Mouse (Mus musculus) small intestine, adult 2 months (tissue): ENCODE results near the gene Grwd1. TPM values are rescaled to one million over a fixed set of nuclear protein-coding genes. Genes with fewer than 3 reads are reported as not detected.

Experiments used
- H3K27ac ChIP-seq: fragments of 200-500 bp; 2 replicates; pipeline ENCODE4 v1.5.1; 2012; ENCODE audit warnings: low read depth, low read length, control low read depth, inconsistent platforms; ENCODE audit not compliant: insufficient read depth
- H3K27me3 ChIP-seq: fragments of 200-500 bp; 2 replicates; pipeline ENCODE4 v1.6.1; 2012; ENCODE audit warnings: mild to moderate bottlenecking, moderate library complexity, low read length, inconsistent platforms; ENCODE audit not compliant: control insufficient read depth, insufficient read depth
- H3K36me3 ChIP-seq: fragments of 200-500 bp; 2 replicates; pipeline ENCODE4 v1.6.1; 2012; ENCODE audit warnings: mild to moderate bottlenecking, low read length, control low read depth, inconsistent platforms; ENCODE audit not compliant: control insufficient read depth, insufficient read depth
- H3K4me1 ChIP-seq: fragments of 200-500 bp; 2 replicates; pipeline ENCODE4 v1.6.1; 2012; ENCODE audit warnings: low read length, inconsistent platforms, mixed read lengths; ENCODE audit not compliant: control insufficient read depth, insufficient read depth, insufficient read length
- H3K4me3 ChIP-seq: fragments of 200-500 bp; 2 replicates; pipeline ENCODE4 v1.5.1; 2012; ENCODE audit warnings: low read depth, mild to moderate bottlenecking, control low read depth, inconsistent platforms, low read length, moderate library complexity
- CTCF ChIP-seq: fragments of 200-500 bp; IDR thresholded peaks from 2 replicates; pipeline ENCODE4 v1.5.1; 2012; ENCODE audit warnings: low read depth, mild to moderate bottlenecking, control low read depth, inconsistent platforms, low read length, moderate library complexity, mixed read lengths; ENCODE audit not compliant: insufficient replicate concordance, insufficient read length; ENCODE audit errors: extremely low read depth
- POLR2A ChIP-seq: fragments of 200-500 bp; IDR thresholded peaks from 2 replicates; pipeline ENCODE4 v1.6.1; 2012; ENCODE audit warnings: low read depth, mild to moderate bottlenecking, control low read depth, inconsistent platforms, low read length, moderate library complexity
- WGBS: fragments of 180-500 bp; shearing (Covaris S2); methylation state at CpG from one replicate; pipeline ENCODE4 v1.1.7; 2018; 5-methylcytosine and 5-hydroxymethylcytosine counted together
- polyA plus RNA-seq: library from polyadenylated mRNA; depleted of rRNA; stranded (reverse); fragments of >200 nt; gene quantifications from 2 replicates; pipeline ENCODE4 v1.2.3, GENCODE M21; 2012; rRNA removed

The Grwd1 gene
- polyA plus RNA-seq, 1 experiment: 10.1 TPM

DNA sequence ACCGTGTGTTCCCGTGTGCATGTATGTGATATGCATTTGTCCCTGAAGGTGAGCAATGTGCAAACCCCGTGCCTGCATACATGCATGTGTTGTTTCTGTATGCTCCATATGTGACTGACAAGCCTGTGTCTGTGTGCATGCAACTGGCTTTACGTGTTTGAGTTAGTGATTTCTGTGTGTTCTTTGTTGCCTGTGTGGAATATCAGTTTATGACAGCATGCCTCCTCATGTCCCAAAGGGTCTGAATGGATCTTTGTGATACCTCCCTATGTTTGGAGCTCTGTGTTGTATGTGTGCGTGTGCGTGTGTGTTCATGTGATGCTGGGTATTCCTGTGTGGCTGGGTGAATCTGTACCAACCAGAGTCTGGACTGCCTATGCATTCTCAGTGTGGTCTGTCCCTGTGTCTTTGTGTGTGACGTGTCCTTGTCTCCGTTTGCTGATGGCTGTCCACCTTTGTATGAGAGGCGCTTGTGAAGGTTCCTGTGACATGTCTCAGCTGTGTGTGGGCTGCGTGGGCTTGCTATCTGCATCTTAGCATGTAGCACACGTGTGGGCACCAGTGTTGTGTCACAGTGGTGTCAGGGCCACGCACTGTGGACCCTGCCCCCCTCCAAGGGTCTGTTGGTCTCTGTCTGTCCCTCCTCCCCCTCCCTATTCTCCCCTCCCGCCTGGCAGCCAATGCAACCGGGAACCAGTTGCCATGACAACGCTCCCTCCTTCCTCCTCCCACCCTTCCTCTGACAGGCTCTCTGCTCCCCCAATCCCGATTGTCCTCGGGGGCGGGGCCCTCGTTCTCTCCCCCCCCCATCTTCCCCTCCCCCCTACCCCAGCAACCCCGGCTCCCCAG lies 46.0 kb downstream of the Grwd1 start, which contains the start of gene Sult2b1:
Gene Sult2b1, minus strand, starts transcription at position 146 of the 849 bp plus-strand sequence.
- Histone ChIP-seq H3K27ac (no peak within 1 kb of the TSS), H3K4me1 (peaks cover 5% of the 10 kb centered on the region), H3K27me3 (peaks cover 20% of the 10 kb centered on the region), H3K36me3 (no peaks in the 10 kb centered on the region), H3K4me3 (peak within 1 kb of the TSS; percentile 63)
- WGBS: 25% methylated on average over 20 of the region's 20 CpGs
- no peak for TF ChIP-seq CTCF
- no peak for TF ChIP-seq POLR2A

DNA sequence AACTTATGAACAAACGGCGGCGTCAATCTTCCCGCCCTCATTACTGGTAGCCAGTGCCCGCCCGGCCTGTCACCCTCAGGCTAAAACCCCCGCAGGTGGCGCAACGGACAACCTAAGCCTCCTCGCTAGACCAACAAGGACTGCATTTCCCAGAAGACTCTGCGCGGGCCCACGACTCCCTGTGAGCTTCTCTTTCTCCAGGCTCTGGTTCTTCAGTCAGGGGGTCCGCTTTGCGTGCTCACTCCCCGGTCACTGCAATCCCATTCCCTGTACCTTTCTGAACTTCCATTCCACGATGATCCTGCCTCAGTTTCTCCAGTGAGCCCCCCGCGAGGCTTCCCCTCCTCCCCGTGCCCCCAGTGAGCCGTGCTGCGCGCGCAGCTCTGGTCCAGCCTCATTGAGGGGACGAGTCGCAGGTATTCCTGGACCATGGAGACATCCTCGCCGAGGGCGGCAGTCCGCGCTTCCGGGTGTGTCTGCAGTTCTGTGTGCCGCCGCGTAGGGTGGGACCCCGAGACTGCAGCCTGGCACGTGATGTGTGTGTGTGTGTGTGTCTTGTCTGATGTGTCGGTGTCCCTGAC lies 47.1 kb downstream of the Grwd1 start, which contains the start of gene Lmtk3:
Gene Lmtk3, plus strand, starts transcription at position 228 of the 581 bp plus-strand sequence.
- H3K4me1 ChIP-seq: peaks cover 10% of the 10 kb centered on the region
- under 1% methylated on average over 38 of the region's 38 CpGs for WGBS
- TF ChIP-seq POLR2A (no peak), CTCF (0 out of 2 replicates have a peak, but pooled peaks have one; percentile 26)
- H3K27me3 ChIP-seq: peaks cover 20% of the 10 kb centered on the region
- H3K27ac ChIP-seq: no peak within 1 kb of the TSS
- H3K4me3 ChIP-seq: peak within 1 kb of the TSS; percentile 63
- H3K36me3 ChIP-seq: no peaks in the 10 kb centered on the region

- H3K36me3 ChIP-seq: no peaks in the 10 kb centered on the region
- peaks cover 10% of the 10 kb centered on the region for H3K4me1 ChIP-seq
- peaks cover 18% of the 10 kb centered on the region for H3K27me3 ChIP-seq
- no peak overlapping the region for H3K27ac ChIP-seq
- 60% methylated on average over 4 of the region's 4 CpGs for WGBS
- TF ChIP-seq POLR2A: no peak
- no peak for TF ChIP-seq CTCF
- no peak overlapping the region for H3K4me3 ChIP-seq
Measured at GRCm38 (mm10) chr7:45782271-45782670, 48.5 kb downstream of the Grwd1 start.

DNA sequence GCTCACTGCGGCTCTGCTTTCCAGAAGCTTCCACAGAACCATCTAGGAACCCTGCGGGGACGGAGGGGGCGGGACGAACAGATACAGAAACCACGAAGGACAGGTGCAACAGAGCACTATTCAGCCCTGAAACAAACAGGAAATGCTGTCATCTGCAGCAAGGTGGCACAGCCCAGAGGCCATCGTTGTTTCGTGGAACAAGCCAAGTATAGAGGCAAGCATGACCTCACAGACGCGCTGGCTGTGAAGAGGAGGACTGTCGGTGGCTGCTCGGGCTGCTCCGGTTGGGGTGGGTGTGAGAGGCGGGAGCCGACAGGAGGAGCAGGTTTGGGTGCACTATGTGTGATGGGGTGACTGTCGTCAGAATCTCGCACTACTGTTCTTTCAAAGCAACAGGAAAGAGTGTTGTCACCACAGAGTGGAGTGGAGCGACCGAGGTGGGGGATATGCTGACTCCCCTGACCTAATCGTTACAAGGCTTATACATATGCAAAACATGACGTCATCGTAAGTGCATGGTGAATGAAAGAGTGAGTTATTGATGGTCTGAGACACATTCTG lies 51.6 kb downstream of the Grwd1 start:
- peak overlapping the region; percentile 41 for H3K4me3 ChIP-seq
- 7% methylated on average over 22 of the region's 22 CpGs for WGBS
- H3K36me3 ChIP-seq: no peaks in the 10 kb centered on the region
- H3K27ac ChIP-seq: peak overlapping the region; percentile 46; the same call in 1 of the 2 replicates
- TF ChIP-seq POLR2A (no peak), CTCF (no peak)
- peaks cover 10% of the 10 kb centered on the region for H3K4me1 ChIP-seq
- H3K27me3 ChIP-seq: no peaks in the 10 kb centered on the region

DNA sequence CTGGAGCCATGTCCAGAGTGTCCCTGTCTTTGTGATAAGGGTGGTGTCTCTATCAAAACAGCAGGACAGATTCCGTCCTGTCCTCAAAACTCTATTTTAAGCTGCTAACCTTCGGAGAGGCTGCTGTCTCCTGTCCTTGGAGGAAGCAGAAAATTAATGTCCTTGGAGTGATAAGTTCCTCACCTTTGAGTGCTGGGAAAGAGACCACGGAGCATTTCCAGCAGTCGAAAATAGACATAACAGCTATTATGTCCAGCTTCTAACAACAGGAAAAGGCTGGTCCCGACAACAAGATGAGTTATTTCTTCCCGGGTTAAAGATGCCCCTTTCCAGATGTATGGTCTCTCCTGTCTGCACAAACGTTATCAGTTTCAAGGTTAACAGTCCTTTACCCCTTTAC lies 55.5 kb downstream of the Grwd1 start:
- Histone ChIP-seq H3K4me3 (no peak overlapping the region), H3K36me3 (no peaks in the 10 kb centered on the region), H3K27me3 (no peaks in the 10 kb centered on the region), H3K4me1 (peaks cover 25% of the 10 kb centered on the region), H3K27ac (no peak overlapping the region)
- TF ChIP-seq CTCF (no peak), POLR2A (no peak)
- WGBS: 86% methylated on average over 7 of the region's 7 CpGs

Other genes with a start within 250 kb of the Grwd1 start
- gene Fgf21, start 215.5 kb downstream of the Grwd1 start, polyA plus RNA-seq: 0.29 and 4.2 TPM in 2 replicates
- 1.7 and 2.5 TPM in 2 replicates for gene Fut1, start 213.7 kb downstream of the Grwd1 start, polyA plus RNA-seq
- gene Izumo1, start 209.1 kb downstream of the Grwd1 start, polyA plus RNA-seq: 0.24 and 0.25 TPM in 2 replicates
- 7.2 and 11.6 TPM in 2 replicates for gene Rasip1, start 203.5 kb downstream of the Grwd1 start, polyA plus RNA-seq
- gene Mamstr, start 191.0 kb downstream of the Grwd1 start, polyA plus RNA-seq: 0.63 and 0.84 TPM in 2 replicates
- 1.2 and 18.4 TPM in 2 replicates for gene Fut2, start 164.6 kb downstream of the Grwd1 start, polyA plus RNA-seq
- gene Ntn5, start 146.9 kb downstream of the Grwd1 start, polyA plus RNA-seq: 0.39 and 0.47 TPM in 2 replicates
- 0.14 and 0.22 TPM in 2 replicates for gene Sec1, start 136.5 kb downstream of the Grwd1 start, polyA plus RNA-seq
- 2.1 and 2.3 TPM in 2 replicates for gene Car11, start 131.1 kb downstream of the Grwd1 start, polyA plus RNA-seq
- 8.9 and 13.1 TPM in 2 replicates for gene Dbp, start 125.9 kb downstream of the Grwd1 start, polyA plus RNA-seq
- gene Rpl18, start 115.5 kb downstream of the Grwd1 start, polyA plus RNA-seq: 820 and 1,370 TPM in 2 replicates
- gene Sphk2, start 112.9 kb downstream of the Grwd1 start, polyA plus RNA-seq: 87.3 and 164 TPM in 2 replicates
- gene Fam83e, start 109.7 kb downstream of the Grwd1 start, polyA plus RNA-seq: 64.5 and 102 TPM in 2 replicates
- gene Spaca4, start 105.1 kb downstream of the Grwd1 start, polyA plus RNA-seq: 0.20 and 0.38 TPM in 2 replicates
- gene Lmtk3, start 47.2 kb downstream of the Grwd1 start, polyA plus RNA-seq: 1.9 and 2.1 TPM in 2 replicates
- gene Sult2b1, start 46.3 kb downstream of the Grwd1 start, polyA plus RNA-seq: 139 and 454 TPM in 2 replicates
- gene Cyth2, start 16.4 kb downstream of the Grwd1 start, polyA plus RNA-seq: 19.2 and 51.4 TPM in 2 replicates
- 0.08 and 0.28 TPM in 2 replicates for gene Kcnj14, start 6.2 kb downstream of the Grwd1 start, polyA plus RNA-seq
- 178 and 333 TPM in 2 replicates for gene Kdelr1, start 41.8 kb upstream of the Grwd1 start, polyA plus RNA-seq
- 5.5 and 10.4 TPM in 2 replicates for gene Grin2d, start 47.4 kb upstream of the Grwd1 start, polyA plus RNA-seq
- gene Syngr4, start 65.8 kb upstream of the Grwd1 start, polyA plus RNA-seq: 0.41 TPM in 1 of 2 replicates, not detected in the other
- gene Tmem143, start 66.0 kb upstream of the Grwd1 start, polyA plus RNA-seq: 30.9 and 46.4 TPM in 2 replicates
- 49.1 and 49.5 TPM in 2 replicates for gene Emp3, start 90.5 kb upstream of the Grwd1 start, polyA plus RNA-seq
- gene Ccdc114, start 93.1 kb upstream of the Grwd1 start, polyA plus RNA-seq: 8.0 and 8.9 TPM in 2 replicates
- gene Abcc6, start 199.4 kb upstream of the Grwd1 start, polyA plus RNA-seq: 7.4 and 25.5 TPM in 2 replicates
- 25.1 and 53.1 TPM in 2 replicates for gene Nomo1, start 202.8 kb upstream of the Grwd1 start, polyA plus RNA-seq